Mouse (Mus musculus): ENCODE measurements around the gene Lsamp.

The Lsamp gene

GRCm38 (mm10) chr16:40685531-40685930 is 701.4 kb downstream of the Lsamp start:
- no peak for DNase-seq (ENCODE audit: low spot score)

- no peak for DNase-seq (ENCODE audit: low spot score)
These were observed 708.1 kb downstream of the Lsamp start for GRCm38 (mm10) chr16:40692292-40692691.

GRCm38 (mm10) chr16:40697253-40697652 is 713.1 kb downstream of the Lsamp start:
- no peak for DNase-seq (ENCODE audit: low spot score)

GRCm38 (mm10) chr16:40708558-40708957 is 724.4 kb downstream of the Lsamp start:
- DNase-seq (ENCODE audit: low spot score) = no peak

- DNase-seq (ENCODE audit: low spot score) = no peak
These were observed 725.4 kb downstream of the Lsamp start for GRCm38 (mm10) chr16:40709574-40709973.

- no peak for DNase-seq (ENCODE audit: low spot score)
These were observed 725.9 kb downstream of the Lsamp start for GRCm38 (mm10) chr16:40710068-40710467.

- no peak for DNase-seq (ENCODE audit: low spot score)
These were observed 726.3 kb downstream of the Lsamp start for GRCm38 (mm10) chr16:40710491-40710890.

GRCm38 (mm10) chr16:40713725-40714124 is 729.6 kb downstream of the Lsamp start:
- DNase-seq (ENCODE audit: low spot score) = no peak

- DNase-seq (ENCODE audit: low spot score) = no peak
These were observed 754.9 kb downstream of the Lsamp start for GRCm38 (mm10) chr16:40739015-40739414.

GRCm38 (mm10) chr16:40739771-40740170 is 755.6 kb downstream of the Lsamp start:
- DNase-seq (ENCODE audit: low spot score) = no peak

GRCm38 (mm10) chr16:40740273-40740672 is 756.1 kb downstream of the Lsamp start:
- no peak for DNase-seq (ENCODE audit: low spot score)

GRCm38 (mm10) chr16:40827191-40827590 is 843.0 kb downstream of the Lsamp start:
- DNase-seq (ENCODE audit: low spot score) = peak; percentile 1

GRCm38 (mm10) chr16:40831536-40831935 is 847.4 kb downstream of the Lsamp start:
- DNase-seq (ENCODE audit: low spot score) = no peak

- no peak for DNase-seq (ENCODE audit: low spot score)
These were observed 857.6 kb downstream of the Lsamp start for GRCm38 (mm10) chr16:40841765-40842164.

- DNase-seq (ENCODE audit: low spot score) = no peak
These were observed 882.6 kb downstream of the Lsamp start for GRCm38 (mm10) chr16:40866733-40867132.

GRCm38 (mm10) chr16:40878301-40878700 is 894.1 kb downstream of the Lsamp start:
- no peak for DNase-seq (ENCODE audit: low spot score)

- DNase-seq (ENCODE audit: low spot score) = no peak
These were observed 897.8 kb downstream of the Lsamp start for GRCm38 (mm10) chr16:40881942-40882341.

- DNase-seq (ENCODE audit: low spot score) = no peak
These were observed 907.2 kb downstream of the Lsamp start for GRCm38 (mm10) chr16:40891338-40891737.

- no peak for DNase-seq (ENCODE audit: low spot score)
These were observed 913.7 kb downstream of the Lsamp start for GRCm38 (mm10) chr16:40897768-40898327.

GRCm38 (mm10) chr16:40907892-40908291 is 923.7 kb downstream of the Lsamp start:
- no peak for DNase-seq (ENCODE audit: low spot score)

GRCm38 (mm10) chr16:40914141-40914540 is 930.0 kb downstream of the Lsamp start:
- no peak for DNase-seq (ENCODE audit: low spot score)

GRCm38 (mm10) chr16:40930596-40930995 is 946.4 kb downstream of the Lsamp start:
- no peak for DNase-seq (ENCODE audit: low spot score)

GRCm38 (mm10) chr16:40942266-40942665 is 958.1 kb downstream of the Lsamp start:
- no peak for DNase-seq (ENCODE audit: low spot score)

GRCm38 (mm10) chr16:40945834-40946233 is 961.7 kb downstream of the Lsamp start:
- no peak for DNase-seq (ENCODE audit: low spot score)

GRCm38 (mm10) chr16:40948013-40948412 is 963.9 kb downstream of the Lsamp start:
- DNase-seq (ENCODE audit: low spot score) = no peak

All from lung, postnatal 25 days (tissue).